Mouse (Mus musculus) Patski (cell line): ENCODE results near the gene Gm49322. TPM values are rescaled to one million over a fixed set of nuclear protein-coding genes. Genes with fewer than 3 reads are reported as not detected.

Experiments
- ATAC-seq: fragments of 100-300 bp; one replicate; pipeline ENCODE4 v1.8.0; 2021
- CTCF ChIA-PET: fragments of 350-600 bp; sonication (Branson Sonifier 250); formaldehyde crosslinking; loops from one replicate; lab custom pipeline; 2022; ENCODE audit warnings: inconsistent platforms; lab: Charles Lee
- POLR2A ChIA-PET: fragments of 350-600 bp; sonication (Branson Sonifier 250); formaldehyde crosslinking; loops from one replicate; lab custom pipeline; 2022; ENCODE audit warnings: antibody characterized with exemption, inconsistent platforms; lab: Charles Lee
- DNase-seq: peaks from one replicate; pipeline ENCODE4 v3.0.0-alpha.2; 2011; ENCODE audit warnings: low read depth, low spot score
- H3K27me3 ChIP-seq: fragments of 371-371 bp; one replicate; pipeline ENCODE4 v1.5.1; 2021
- CTCF ChIP-seq: fragments of 100-300 bp; IDR thresholded peaks from one replicate; pipeline ENCODE4 v1.5.1; 2021
- in situ Hi-C: fragments of 300-500 bp; cut with MboI; formaldehyde crosslinking; loops from 3 replicates; pipeline ENCODE4 v1.11.1; 2018; ENCODE audit warnings: low pct_unique_long_range_greater_than_20kb, mixed read lengths
- polyA plus RNA-seq: library from polyadenylated mRNA; unstranded; gene quantifications from one replicate; pipeline ENCODE4 v1.2.3, GENCODE M21; 2021

The Gm49322 gene
- polyA plus RNA-seq, 1 experiment from 2014 or later: 1.7 TPM

GRCm38 (mm10) chr10:80658841-80659202 lies 53.0 kb downstream of the Gm49322 start:
- POLR2A ChIA-PET: no interaction called here
- H3K27me3 ChIP-seq: no peaks in the 10 kb centered on the region
- TF ChIP-seq CTCF: no peak
- ATAC-seq (no peak), DNase-seq (no peak)
- CTCF ChIA-PET: interaction anchor here (0.7 to 4.8 kb wide), 5 partner anchors 17 to 58 kb away, joined by 3 to 52 read pairs (median 8); partner anchors contain the start of gene Mknk2
- in situ Hi-C loops: no loop called here

GRCm38 (mm10) chr10:80659213-80659612 lies 53.4 kb downstream of the Gm49322 start:
- in situ Hi-C loops: no loop called here
- CTCF ChIA-PET: interaction anchor here (1.0 to 4.8 kb wide), 5 partner anchors 17 to 35 kb away, joined by 3 to 52 read pairs (median 8); partner anchors contain the start of gene Mknk2
- POLR2A ChIA-PET: interaction anchor here (2.4 kb wide), 1 partner anchor 16 kb away, joined by 16 read pairs; no protein-coding TSS in a partner anchor
- ATAC-seq: no peak
- no peaks in the 10 kb centered on the region for H3K27me3 ChIP-seq
- TF ChIP-seq CTCF: no peak
- DNase-seq: no peak

- H3K27me3 ChIP-seq: no peaks in the 10 kb centered on the region
- in situ Hi-C loops: no loop called here
- TF ChIP-seq CTCF: no peak
- ChIA-PET POLR2A (interaction anchor here (2.4 kb wide), 1 partner anchor 14 kb away, joined by 16 read pairs; no protein-coding TSS in a partner anchor), CTCF (interaction anchor here (0.7 to 4.8 kb wide), 12 partner anchors 9 to 94 kb away, joined by 3 to 52 read pairs (median 4); partner anchors contain the start of genes Csnk1g2 and Mknk2)
- ATAC-seq (no peak), DNase-seq (no peak)
Measured at GRCm38 (mm10) chr10:80661149-80661548, 55.3 kb downstream of the Gm49322 start.

- in situ Hi-C loops: no loop called here
- POLR2A ChIA-PET: interaction anchor here (1.0 to 7.5 kb wide), 2 partner anchors 14 to 73 kb away, joined by 3 to 78 read pairs; partner anchors contain the start of gene Mknk2
- CTCF ChIA-PET: interaction anchor here (0.8 to 4.8 kb wide), 4 partner anchors 11 to 24 kb away, joined by 3 to 52 read pairs (median 4); partner anchors contain the start of gene Mknk2
- no peak for TF ChIP-seq CTCF
- H3K27me3 ChIP-seq: no peaks in the 10 kb centered on the region
- no peak for ATAC-seq
- no peak for DNase-seq
Measured at GRCm38 (mm10) chr10:80663485-80664196, 57.8 kb downstream of the Gm49322 start.

GRCm38 (mm10) chr10:80664197-80665015 lies 58.6 kb downstream of the Gm49322 start:
- ChIA-PET CTCF (interaction anchor here (0.8 to 1.7 kb wide), 3 partner anchors 11 to 86 kb away, joined by 3 to 7 read pairs (median 4); partner anchors contain the start of gene Mknk2), POLR2A (interaction anchor here (1.0 to 7.5 kb wide), 2 partner anchors 13 to 72 kb away, joined by 3 to 78 read pairs; partner anchors contain the start of gene Mknk2)
- no peaks in the 10 kb centered on the region for H3K27me3 ChIP-seq
- DNase-seq (no peak), ATAC-seq (peak; percentile 52)
- TF ChIP-seq CTCF: no peak
- in situ Hi-C loops: no loop called here

- ATAC-seq: peak; percentile 19
- CTCF ChIA-PET: interaction anchor here (1.4 to 1.7 kb wide), 2 partner anchors 12 to 86 kb away, joined by 3 to 7 read pairs; no protein-coding TSS in a partner anchor
- H3K27me3 ChIP-seq: no peaks in the 10 kb centered on the region
- POLR2A ChIA-PET: interaction anchor here (1.0 to 7.5 kb wide), 2 partner anchors 13 to 72 kb away, joined by 3 to 78 read pairs; partner anchors contain the start of gene Mknk2
- no peak for DNase-seq
- no peak for TF ChIP-seq CTCF
- in situ Hi-C loops: no loop called here
Measured at GRCm38 (mm10) chr10:80665016-80665380, 59.2 kb downstream of the Gm49322 start.

Other genes with a start within 250 kb of the Gm49322 start
- gene Plk5, start 249.6 kb upstream of the Gm49322 start, polyA plus RNA-seq: 0.62 TPM
- gene Mex3d, start 218.4 kb upstream of the Gm49322 start, polyA plus RNA-seq: 30.6 TPM
- 181 TPM for gene Mbd3, start 206.5 kb upstream of the Gm49322 start, polyA plus RNA-seq
- 535 TPM for gene Uqcr11, start 199.2 kb upstream of the Gm49322 start, polyA plus RNA-seq
- 96.9 TPM for gene Tcf3, start 172.4 kb upstream of the Gm49322 start, polyA plus RNA-seq
- gene Onecut3, start 111.2 kb upstream of the Gm49322 start, polyA plus RNA-seq: not detected
- 0.24 TPM for gene Atp8b3, start 66.9 kb upstream of the Gm49322 start, polyA plus RNA-seq
- gene Rexo1, start 44.5 kb upstream of the Gm49322 start, polyA plus RNA-seq: 32.2 TPM
- gene Klf16, start 28.7 kb upstream of the Gm49322 start, polyA plus RNA-seq: 18.7 TPM
- 74.3 TPM for gene Abhd17a, start 15.7 kb upstream of the Gm49322 start, polyA plus RNA-seq
- 76.6 TPM for gene Scamp4, start 3.1 kb upstream of the Gm49322 start, polyA plus RNA-seq
- 4.7 TPM for gene Adat3, start 3.1 kb upstream of the Gm49322 start, polyA plus RNA-seq
- gene Csnk1g2, start 16.8 kb downstream of the Gm49322 start, polyA plus RNA-seq: 164 TPM
- gene Btbd2, start 51.0 kb downstream of the Gm49322 start, polyA plus RNA-seq: 70.4 TPM
- gene Mknk2, start 72.1 kb downstream of the Gm49322 start, polyA plus RNA-seq: 124 TPM
- gene Mob3a, start 96.0 kb downstream of the Gm49322 start, polyA plus RNA-seq: 15.9 TPM
- 12.0 TPM for gene Izumo4, start 96.2 kb downstream of the Gm49322 start, polyA plus RNA-seq
- gene Ap3d1, start 136.2 kb downstream of the Gm49322 start, polyA plus RNA-seq: 103 TPM
- gene Dot1l, start 149.2 kb downstream of the Gm49322 start, polyA plus RNA-seq: 24.0 TPM
- gene Sf3a2, start 192.2 kb downstream of the Gm49322 start, polyA plus RNA-seq: 66.7 TPM
- 77.0 TPM for gene Plekhj1, start 192.6 kb downstream of the Gm49322 start, polyA plus RNA-seq
- gene Amh, start 199.2 kb downstream of the Gm49322 start, polyA plus RNA-seq: 0.47 TPM
- not detected for gene Jsrp1, start 207.5 kb downstream of the Gm49322 start, polyA plus RNA-seq
- 618 TPM for gene Oaz1, start 220.6 kb downstream of the Gm49322 start, polyA plus RNA-seq
- 0.10 TPM for gene Lingo3, start 238.0 kb downstream of the Gm49322 start, polyA plus RNA-seq
- gene Lsm7, start 249.2 kb downstream of the Gm49322 start, polyA plus RNA-seq: 77.8 TPM
- 36.8 TPM for gene Sppl2b, start 249.3 kb downstream of the Gm49322 start, polyA plus RNA-seq